Mouse (Mus musculus): ENCODE measurements around the gene Polg.
A peak's percentile ranks its signal among the peaks of the same experiment; 100 is the strongest.

DNA sequence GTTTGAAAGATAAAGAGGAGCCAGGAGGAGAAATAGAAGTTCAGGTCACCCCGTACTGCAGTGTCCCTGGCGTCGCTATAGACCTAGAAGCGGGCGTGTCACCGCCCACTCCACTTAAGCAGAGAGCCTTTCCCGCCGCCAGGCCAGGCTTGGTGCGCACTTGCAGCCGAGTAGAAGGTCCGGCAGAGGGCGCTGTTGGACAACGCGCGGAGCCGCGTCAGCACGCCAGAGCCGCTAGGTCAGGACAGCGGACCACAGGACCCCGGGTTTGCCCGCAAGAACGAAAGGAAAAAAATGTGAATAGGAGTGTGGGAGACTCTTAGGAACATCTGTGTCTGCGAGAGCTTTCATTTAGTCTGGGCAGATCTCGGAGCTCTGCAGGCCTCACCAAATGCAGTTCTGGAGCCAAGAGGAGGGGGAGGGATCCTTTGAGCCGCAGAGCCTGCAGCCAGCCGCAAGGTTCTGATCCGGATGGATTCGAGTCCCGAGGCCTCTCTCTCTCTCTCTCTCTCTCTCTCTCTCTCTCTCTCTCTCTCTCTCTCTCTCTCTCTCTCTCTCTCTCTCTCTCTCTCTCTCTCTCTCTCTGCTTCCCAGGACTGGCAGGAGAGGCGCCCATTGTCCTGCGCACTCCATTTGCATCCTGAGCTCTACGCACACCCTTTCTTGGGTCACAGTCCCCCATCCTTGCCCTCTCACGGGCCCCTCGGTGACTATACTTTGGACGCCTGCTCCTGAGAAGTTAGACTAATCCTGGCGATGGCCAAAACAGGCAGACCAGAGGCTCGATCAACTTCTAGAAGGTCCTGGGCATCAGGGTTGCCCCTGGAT is 30.0 kb upstream of the Polg start:
- TF ChIP-seq EP300 (IDR thresholded peaks at IDR 0.05; ENCODE audit: low read depth) (no peak), CTCF (IDR thresholded peaks at IDR 0.05; ENCODE audit: low read depth) (peak; percentile 96)

Measured in liver, embryonic 14.5 days (tissue).